Mouse (Mus musculus) ES-E14 (cell line): ENCODE results near the gene Ybx2. TPM values are rescaled to one million over a fixed set of nuclear protein-coding genes. Genes with fewer than 3 reads are reported as not detected.

Experiments used
- DNase-seq: peaks from one replicate; pipeline ENCODE4 v3.0.0-alpha.2; 2013; ENCODE audit warnings: low read depth, low spot score
- H3K27ac ChIP-seq: 2 replicates; pipeline ENCODE4 v1.5.1; 2012; ENCODE audit warnings: low read depth, mild to moderate bottlenecking, low read length, moderate library complexity, mixed read lengths; ENCODE audit not compliant: poor library complexity, insufficient read depth, severe bottlenecking
- H3K36me3 ChIP-seq: 2 replicates; pipeline ENCODE4 v1.6.1; 2012; ENCODE audit warnings: mild to moderate bottlenecking, low read length, moderate library complexity, mixed read lengths; ENCODE audit not compliant: control insufficient read depth, poor library complexity, insufficient read depth, severe bottlenecking
- H3K4me1 ChIP-seq, 2 experiments: fragments of 150-350 bp in 1 of 2; sonication (generic) in 1 of 2; 2 replicates each; pipeline ENCODE4 v1.6.1; 2012; ENCODE audit warnings: low read length in 2 of 2, mild to moderate bottlenecking in 1 of 2, mixed read lengths in 1 of 2; ENCODE audit not compliant: control insufficient read depth in 2 of 2, insufficient read depth in 2 of 2, poor library complexity in 1 of 2
- H3K4me3 ChIP-seq, 2 experiments: fragments of 150-350 bp in 1 of 2; sonication (generic) in 1 of 2; 2 replicates each; pipeline ENCODE4 v1.5.1; 2012; ENCODE audit warnings: low read length in 2 of 2, low read depth in 1 of 2, mild to moderate bottlenecking in 1 of 2, mixed read lengths in 1 of 2; ENCODE audit not compliant: insufficient read depth in 1 of 2, poor library complexity in 1 of 2, severe bottlenecking in 1 of 2
- H3K9ac ChIP-seq: 2 replicates; pipeline ENCODE4 v1.6.1; 2012; ENCODE audit warnings: low read depth, mild to moderate bottlenecking, low read length, mixed read lengths; ENCODE audit not compliant: poor library complexity, insufficient read depth, severe bottlenecking
- H3K9me3 ChIP-seq: fragments of 150-350 bp; sonication (generic); 2 replicates; pipeline ENCODE4 v1.6.1; 2012; ENCODE audit warnings: low read depth, mild to moderate bottlenecking, low read length; ENCODE audit not compliant: control insufficient read depth, insufficient read depth
- CHD2 ChIP-seq: IDR thresholded peaks from 2 replicates; pipeline ENCODE4 v1.6.1; 2014; ENCODE audit warnings: mild to moderate bottlenecking, low read depth, low read length, inconsistent platforms
- HCFC1 ChIP-seq: IDR thresholded peaks from 2 replicates; pipeline ENCODE4 v1.6.1; 2012; ENCODE audit warnings: low read length, inconsistent platforms, borderline replicate concordance; ENCODE audit not compliant: insufficient read depth
- MAFK ChIP-seq: IDR thresholded peaks from 2 replicates; pipeline ENCODE4 v1.6.1; 2014; ENCODE audit warnings: mild to moderate bottlenecking, low read depth, low read length, inconsistent platforms; ENCODE audit not compliant: insufficient read depth
- ZC3H11A ChIP-seq: IDR thresholded peaks from 2 replicates; pipeline ENCODE4 v1.6.1; 2012; ENCODE audit warnings: low read depth, mild to moderate bottlenecking, inconsistent platforms, low read length, borderline replicate concordance
- ZNF384 ChIP-seq: IDR thresholded peaks from 2 replicates; pipeline ENCODE4 v1.6.1; 2012; ENCODE audit warnings: low read depth, low read length, inconsistent platforms
- in situ Hi-C, 2 experiments: fragments of 600-800 bp; cut with MboI; formaldehyde crosslinking; loops; one replicate each; pipeline ENCODE4 v1.15.1; 2025; ENCODE audit warnings: low sequenced_read_pairs in 2 of 2, inconsistent platforms in 1 of 2; ENCODE audit not compliant: unreplicated experiment in 2 of 2
- total RNA-seq: library from RNA; depleted of rRNA; stranded (reverse); fragments of 300-350 nt; gene quantifications from 2 replicates; pipeline ENCODE4 v1.2.3, GENCODE M21; 2012; rRNA removed

Gene Ybx2
- total RNA-seq, result 3.9 and 6.1 TPM in 2 replicates

GRCm38 (mm10) chr11:69935137-69935879 lies at the start of gene Ybx2:
Gene Ybx2 (plus strand): TSS chr11:69935796.
- Histone ChIP-seq H3K4me3 (peak within 1 kb of the TSS; percentile 59 to 82), H3K36me3 (no peaks in the 10 kb centered on the region), H3K27ac (peak within 1 kb of the TSS; percentile 54; the same call in 1 of the 2 replicates), H3K9me3 (no peaks in the 10 kb centered on the region), H3K9ac (peak within 1 kb of the TSS; percentile 77), H3K4me1 (peaks cover 0 to 22% of the 10 kb centered on the region in 2 experiments; a peak in 2 of 4 replicates)
- DNase-seq, result peak; percentile 93
- TF ChIP-seq ZNF384, result no peak
- no peak for TF ChIP-seq CHD2
- no peak for TF ChIP-seq ZC3H11A
- TF ChIP-seq HCFC1, result no peak
- TF ChIP-seq MAFK, result no peak
- in situ Hi-C loops, result loop anchor here in 1 of 2 experiments (10.0 kb wide), 1 partner anchor 279 kb away; the partner anchor contains the start of gene Slc16a11

GRCm38 (mm10) chr11:69886907-69887635 lies 48.5 kb upstream of the Ybx2 start:
- in situ Hi-C loops, result no loop called here
- H3K4me3 ChIP-seq, result no peak overlapping the region
- H3K36me3 ChIP-seq, result peaks cover 5% of the 10 kb centered on the region; the same call in 1 of the 2 replicates
- H3K4me1 ChIP-seq, result peaks cover 2 to 10% of the 10 kb centered on the region in 2 experiments; a peak in 1 of 4 replicates
- TF ChIP-seq HCFC1, result no peak
- no peak for TF ChIP-seq MAFK
- TF ChIP-seq CHD2, result no peak
- TF ChIP-seq ZNF384, result no peak
- no peak for TF ChIP-seq ZC3H11A
- H3K27ac ChIP-seq, result no peak overlapping the region
- DNase-seq, result peak; percentile 55
- no peaks in the 10 kb centered on the region for H3K9me3 ChIP-seq
- H3K9ac ChIP-seq, result no peak overlapping the region

- DNase-seq, result no peak
- in situ Hi-C loops, result no loop called here
- no peak overlapping the region for H3K27ac ChIP-seq
- peaks cover 10 to 20% of the 10 kb centered on the region in 2 experiments; a peak in 3 of 4 replicates for H3K4me1 ChIP-seq
- H3K9me3 ChIP-seq, result no peaks in the 10 kb centered on the region
- H3K36me3 ChIP-seq, result no peaks in the 10 kb centered on the region
- TF ChIP-seq ZC3H11A, result no peak
- TF ChIP-seq MAFK, result no peak
- no peak overlapping the region for H3K9ac ChIP-seq
- no peak overlapping the region for H3K4me3 ChIP-seq
These were observed 44.1 kb upstream of the Ybx2 start for GRCm38 (mm10) chr11:69891482-69891881.

- TF ChIP-seq ZNF384 (0 out of 2 replicates have a peak, but pooled peaks have one; percentile 28), ZC3H11A (no peak)
- H3K27ac ChIP-seq, result peak overlapping the region; percentile 77; the same call in 1 of the 2 replicates
- in situ Hi-C loops, result no loop called here
These were observed 40.9 kb upstream of the Ybx2 start for GRCm38 (mm10) chr11:69894671-69895070.

More at GRCm38 (mm10) chr11:69894671-69895070, 40.9 kb upstream of the Ybx2 start:
- no peaks in the 10 kb centered on the region for H3K36me3 ChIP-seq
- peak overlapping the region in 1 of 2 experiments; percentile 55; a peak in 2 of 4 replicates for H3K4me3 ChIP-seq
- peaks cover 10 to 34% of the 10 kb centered on the region in 2 experiments; a peak in 3 of 4 replicates for H3K4me1 ChIP-seq
- H3K9me3 ChIP-seq, result no peaks in the 10 kb centered on the region
- H3K9ac ChIP-seq, result peak overlapping the region; percentile 44; the same call in 1 of the 2 replicates
- DNase-seq, result no peak
